Mouse (Mus musculus): ENCODE measurements at regions not wholly inside any gene's neighbourhood (a gene's known extent, or its start where the extent isn't known, plus 50 kb on each side); places are given as distances from the start of the nearest gene placed in this dataset.

DNA sequence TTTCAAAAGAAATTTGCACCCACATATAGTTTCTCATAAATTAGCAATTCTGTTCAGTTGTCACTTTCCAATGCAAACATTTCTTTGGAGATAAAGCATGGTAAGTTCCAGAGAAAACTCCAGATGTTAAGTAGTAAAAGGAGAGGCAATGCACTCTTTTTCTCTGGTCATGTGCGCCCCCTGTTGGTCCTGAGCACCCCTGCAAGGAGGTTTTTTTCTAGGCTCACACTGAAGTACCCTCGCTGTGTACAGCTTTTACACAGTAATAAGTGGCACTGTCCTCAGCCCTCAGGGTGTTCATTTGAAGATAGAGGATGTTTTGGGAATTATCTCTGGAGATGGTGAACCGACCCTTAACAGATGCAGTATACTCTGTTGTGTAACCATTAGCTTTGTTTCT is 678.8 kb downstream of the Adam6a start:
- TF ChIP-seq CTCF (IDR thresholded peaks at IDR 0.05; ENCODE audit: borderline replicate concordance, insufficient read depth, low read depth, low read length) (no peak), POLR2A (IDR thresholded peaks at IDR 0.05; ENCODE audit: borderline replicate concordance, insufficient read depth, low read length) (no peak)

Data from cerebellum, adult 2 months (tissue).